Mouse (Mus musculus) A20 (cell line): ENCODE data around the gene Map3k5.
"Not testable (repeated sequence)": the region's sequence is repeated elsewhere in the genome, so short reads cannot be mapped to it uniquely, and the experiment has no call there.

Experiments
- DNase-seq: peaks from one replicate; pipeline ENCODE4 v3.0.0-alpha.2; 2011; ENCODE audit warnings: low read depth, low spot score

Map3k5 gene

GRCm38 (mm10) chr10:19966597-19966996 is 32.3 kb downstream of the Map3k5 start:
- DNase-seq = no peak

GRCm38 (mm10) chr10:19968445-19968844 is 34.2 kb downstream of the Map3k5 start:
- no peak for DNase-seq

GRCm38 (mm10) chr10:19969831-19970460 is 35.7 kb downstream of the Map3k5 start:
- no peak for DNase-seq

GRCm38 (mm10) chr10:19971491-19971890 is 37.2 kb downstream of the Map3k5 start:
- not testable (repeated sequence) for DNase-seq

- DNase-seq = no peak
Observed at GRCm38 (mm10) chr10:19973321-19974108, 39.2 kb downstream of the Map3k5 start.

- peak; percentile 61 for DNase-seq
Observed at GRCm38 (mm10) chr10:19977557-19977956, 43.3 kb downstream of the Map3k5 start.

- peak; percentile 56 for DNase-seq
Observed at GRCm38 (mm10) chr10:19978662-19979199, 44.5 kb downstream of the Map3k5 start.

GRCm38 (mm10) chr10:19987736-19988135 is 53.5 kb downstream of the Map3k5 start:
- DNase-seq = no peak

GRCm38 (mm10) chr10:19989986-19990385 is 55.7 kb downstream of the Map3k5 start:
- no peak for DNase-seq

- no peak for DNase-seq
Observed at GRCm38 (mm10) chr10:19990638-19991037, 56.4 kb downstream of the Map3k5 start.

- no peak for DNase-seq
Observed at GRCm38 (mm10) chr10:19991237-19991865, 57.1 kb downstream of the Map3k5 start.

- peak; percentile 86 for DNase-seq
Observed at GRCm38 (mm10) chr10:19991866-19992252, 57.6 kb downstream of the Map3k5 start.

GRCm38 (mm10) chr10:19994469-19995450 is 60.5 kb downstream of the Map3k5 start:
- DNase-seq = peak; percentile 54

GRCm38 (mm10) chr10:19996151-19996550 is 61.9 kb downstream of the Map3k5 start:
- DNase-seq = no peak

GRCm38 (mm10) chr10:19999703-20000407 is 65.6 kb downstream of the Map3k5 start:
- peak; percentile 79 for DNase-seq

GRCm38 (mm10) chr10:20000408-20000770 is 66.1 kb downstream of the Map3k5 start:
- DNase-seq = peak; percentile 81

GRCm38 (mm10) chr10:20001990-20002389 is 67.7 kb downstream of the Map3k5 start:
- DNase-seq = no peak

GRCm38 (mm10) chr10:20003006-20003405 is 68.7 kb downstream of the Map3k5 start:
- DNase-seq = peak; percentile 61

GRCm38 (mm10) chr10:20004786-20005185 is 70.5 kb downstream of the Map3k5 start:
- no peak for DNase-seq

- DNase-seq = no peak
Observed at GRCm38 (mm10) chr10:20005491-20005952, 71.2 kb downstream of the Map3k5 start.
